Mouse (Mus musculus): ENCODE measurements around the gene Chrm5. TPM values are rescaled to one million over a fixed set of nuclear protein-coding genes. Genes with fewer than 3 reads are reported as not detected.
A peak's percentile ranks its signal among the peaks of the same experiment; 100 is the strongest.

The Chrm5 gene
- total and polyA plus RNA-seq, 2 experiments, result not detected

GRCm38 (mm10) chr2:112501209-112501608, 20.6 kb upstream of the Chrm5 start:
- Histone ChIP-seq H3K9ac (ENCODE audit: low read depth, low read length) (no peak overlapping the region), H3K79me2 (ENCODE audit: control insufficient read depth, insufficient read depth, low read length) (peaks cover 9% of the 10 kb centered on the region; the same call in 1 of the 2 replicates), H3K36me3 (ENCODE audit: control insufficient read depth, insufficient read depth, low read length) (no peaks in the 10 kb centered on the region), H3K4me1 (ENCODE audit: control insufficient read depth, insufficient read depth, low read length) (no peaks in the 10 kb centered on the region), H3K27me3 (ENCODE audit: control insufficient read depth, insufficient read depth, low read length) (no peaks in the 10 kb centered on the region), H3K27ac (replicated peaks; ENCODE audit: insufficient read depth, low read depth, low read length) (no peak overlapping the region), H3K4me3 (ENCODE audit: insufficient read depth, low read depth, low read length) (no peak overlapping the region)
- 14% methylated on average over 6 of the region's 6 CpGs for WGBS
- TF ChIP-seq POLR2A (IDR thresholded peaks at IDR 0.05; ENCODE audit: extremely low read depth, insufficient read depth, low read length), result no peak
- peak; percentile 71 for TF ChIP-seq CTCF (IDR thresholded peaks at IDR 0.05; ENCODE audit: low read depth, low read length)
- peak; percentile 42 for DNase-seq (ENCODE audit: extremely low read depth, low read depth, low spot score)

- peaks cover 2% of the 10 kb centered on the region; the same call in 1 of the 2 replicates for H3K4me1 ChIP-seq (ENCODE audit: control insufficient read depth, insufficient read depth, low read length)
- DNase-seq (ENCODE audit: extremely low read depth, low read depth, low spot score), result no peak
- H3K79me2 ChIP-seq (ENCODE audit: control insufficient read depth, insufficient read depth, low read length), result peaks cover 3% of the 10 kb centered on the region; the same call in 1 of the 2 replicates
- no peak overlapping the region for H3K27ac ChIP-seq (replicated peaks; ENCODE audit: insufficient read depth, low read depth, low read length)
- TF ChIP-seq CTCF (IDR thresholded peaks at IDR 0.05; ENCODE audit: low read depth, low read length), result no peak
- no peak for TF ChIP-seq POLR2A (IDR thresholded peaks at IDR 0.05; ENCODE audit: extremely low read depth, insufficient read depth, low read length)
- no peaks in the 10 kb centered on the region for H3K36me3 ChIP-seq (ENCODE audit: control insufficient read depth, insufficient read depth, low read length)
- H3K27me3 ChIP-seq (ENCODE audit: control insufficient read depth, insufficient read depth, low read length), result no peaks in the 10 kb centered on the region
- no peak overlapping the region for H3K9ac ChIP-seq (ENCODE audit: low read depth, low read length)
- 87% methylated on average over 7 of the region's 7 CpGs for whole genome bisulfite sequencing
- H3K4me3 ChIP-seq (ENCODE audit: insufficient read depth, low read depth, low read length), result no peak overlapping the region
Measured at GRCm38 (mm10) chr2:112497851-112498250, 17.3 kb upstream of the Chrm5 start.

- H3K79me2 ChIP-seq (ENCODE audit: control insufficient read depth, insufficient read depth, low read length), result peaks cover 3% of the 10 kb centered on the region; the same call in 1 of the 2 replicates
- peak overlapping the region; percentile 58 for H3K27ac ChIP-seq (replicated peaks; ENCODE audit: insufficient read depth, low read depth, low read length)
- H3K4me1 ChIP-seq (ENCODE audit: control insufficient read depth, insufficient read depth, low read length), result peaks cover 2% of the 10 kb centered on the region; the same call in 1 of the 2 replicates
- TF ChIP-seq POLR2A (IDR thresholded peaks at IDR 0.05; ENCODE audit: extremely low read depth, insufficient read depth, low read length) (no peak), CTCF (IDR thresholded peaks at IDR 0.05; ENCODE audit: low read depth, low read length) (no peak)
- no peaks in the 10 kb centered on the region for H3K36me3 ChIP-seq (ENCODE audit: control insufficient read depth, insufficient read depth, low read length)
- DNase-seq (ENCODE audit: extremely low read depth, low read depth, low spot score), result no peak
- 31% methylated on average over 11 of the region's 11 CpGs for WGBS
- no peaks in the 10 kb centered on the region for H3K27me3 ChIP-seq (ENCODE audit: control insufficient read depth, insufficient read depth, low read length)
- peak overlapping the region; percentile 95 for H3K9ac ChIP-seq (ENCODE audit: low read depth, low read length)
- H3K4me3 ChIP-seq (ENCODE audit: insufficient read depth, low read depth, low read length), result peak overlapping the region; percentile 52
Measured at GRCm38 (mm10) chr2:112493539-112494260, 13.1 kb upstream of the Chrm5 start.

- H3K79me2 ChIP-seq (ENCODE audit: control insufficient read depth, insufficient read depth, low read length), result peaks cover 3% of the 10 kb centered on the region; the same call in 1 of the 2 replicates
- no peaks in the 10 kb centered on the region for H3K36me3 ChIP-seq (ENCODE audit: control insufficient read depth, insufficient read depth, low read length)
Measured at GRCm38 (mm10) chr2:112492856-112493538, 12.4 kb upstream of the Chrm5 start, which contains the start of gene Aven. TSS of gene Aven (plus strand) at chr2:112492964.

GRCm38 (mm10) chr2:112492431-112492855, 11.9 kb upstream of the Chrm5 start:
- TF ChIP-seq CTCF (IDR thresholded peaks at IDR 0.05; ENCODE audit: low read depth, low read length) (no peak), POLR2A (IDR thresholded peaks at IDR 0.05; ENCODE audit: extremely low read depth, insufficient read depth, low read length) (no peak)
- Histone ChIP-seq H3K4me3 (ENCODE audit: insufficient read depth, low read depth, low read length) (peak overlapping the region; percentile 52), H3K36me3 (ENCODE audit: control insufficient read depth, insufficient read depth, low read length) (no peaks in the 10 kb centered on the region), H3K9ac (ENCODE audit: low read depth, low read length) (peak overlapping the region; percentile 95), H3K27me3 (ENCODE audit: control insufficient read depth, insufficient read depth, low read length) (no peaks in the 10 kb centered on the region), H3K4me1 (ENCODE audit: control insufficient read depth, insufficient read depth, low read length) (peaks cover 2% of the 10 kb centered on the region; the same call in 1 of the 2 replicates), H3K27ac (replicated peaks; ENCODE audit: insufficient read depth, low read depth, low read length) (peak overlapping the region; percentile 79), H3K79me2 (ENCODE audit: control insufficient read depth, insufficient read depth, low read length) (peaks cover 3% of the 10 kb centered on the region; the same call in 1 of the 2 replicates)
- 4% methylated on average over 9 of the region's 9 CpGs for WGBS
- peak; percentile 66 for DNase-seq (ENCODE audit: extremely low read depth, low read depth, low spot score)

More at GRCm38 (mm10) chr2:112492856-112493538, 12.4 kb upstream of the Chrm5 start, which contains the start of gene Aven:
- peaks cover 2% of the 10 kb centered on the region; the same call in 1 of the 2 replicates for H3K4me1 ChIP-seq (ENCODE audit: control insufficient read depth, insufficient read depth, low read length)
- 1% methylated on average over 83 of the region's 87 CpGs for WGBS
- H3K9ac ChIP-seq (ENCODE audit: low read depth, low read length), result peak within 1 kb of the TSS; percentile 95
- peak within 1 kb of the TSS; percentile 79 for H3K27ac ChIP-seq (replicated peaks; ENCODE audit: insufficient read depth, low read depth, low read length)
- TF ChIP-seq POLR2A (IDR thresholded peaks at IDR 0.05; ENCODE audit: extremely low read depth, insufficient read depth, low read length), result peak; percentile 68
- no peak for TF ChIP-seq CTCF (IDR thresholded peaks at IDR 0.05; ENCODE audit: low read depth, low read length)
- DNase-seq (ENCODE audit: extremely low read depth, low read depth, low spot score), result peak; percentile 80
- H3K4me3 ChIP-seq (ENCODE audit: insufficient read depth, low read depth, low read length), result peak within 1 kb of the TSS; percentile 52
- no peaks in the 10 kb centered on the region for H3K27me3 ChIP-seq (ENCODE audit: control insufficient read depth, insufficient read depth, low read length)
